Mouse (Mus musculus) midbrain, embryonic 10.5 days (tissue): ENCODE results near the gene Tnxb. TPM values are rescaled to one million over a fixed set of nuclear protein-coding genes. Genes with fewer than 3 reads are reported as not detected.

ENCODE experiments used
- DNase-seq: peaks from one replicate; pipeline ENCODE4 v3.0.0-alpha.2; 2017; ENCODE audit warnings: low spot score
- H3K27ac ChIP-seq: fragments of 300-500 bp; sonication (generic); replicated peaks from 2 replicates; pipeline ENCODE4 v1.5.1; 2016; ENCODE audit warnings: mild to moderate bottlenecking
- H3K27me3 ChIP-seq: fragments of 300-500 bp; sonication (generic); 2 replicates; pipeline ENCODE4 v1.6.1; 2016; ENCODE audit warnings: low read depth, mild to moderate bottlenecking; ENCODE audit not compliant: poor library complexity, severe bottlenecking
- H3K36me3 ChIP-seq: fragments of 300-500 bp; sonication (generic); 2 replicates; pipeline ENCODE4 v1.6.1; 2016; ENCODE audit warnings: mild to moderate bottlenecking, moderate library complexity
- H3K4me1 ChIP-seq: fragments of 300-500 bp; sonication (generic); 2 replicates; pipeline ENCODE4 v1.6.1; 2016
- H3K4me3 ChIP-seq: fragments of 300-500 bp; sonication (generic); 2 replicates; pipeline ENCODE4 v1.5.1; 2016; ENCODE audit warnings: mild to moderate bottlenecking, moderate library complexity
- H3K9me3 ChIP-seq: fragments of 300-500 bp; sonication (generic); replicated peaks from 2 replicates; pipeline ENCODE4 v1.6.1; 2016; ENCODE audit warnings: mild to moderate bottlenecking
- WGBS: fragments of 180-500 bp; shearing (Covaris S2); methylation state at CpG from one replicate; pipeline ENCODE4 v1.1.7; 2016; 5-methylcytosine and 5-hydroxymethylcytosine counted together
- polyA plus RNA-seq: library from polyadenylated mRNA; unstranded; fragments of >200 nt; fragmentation: Nextera tagmentation; extraction: Ambion mirVana; gene quantifications from 2 replicates; pipeline ENCODE4 v1.2.1, GENCODE M21; 2016

The Tnxb gene
- polyA plus RNA-seq, 1 experiment from 2014 or later = not detected

DNA sequence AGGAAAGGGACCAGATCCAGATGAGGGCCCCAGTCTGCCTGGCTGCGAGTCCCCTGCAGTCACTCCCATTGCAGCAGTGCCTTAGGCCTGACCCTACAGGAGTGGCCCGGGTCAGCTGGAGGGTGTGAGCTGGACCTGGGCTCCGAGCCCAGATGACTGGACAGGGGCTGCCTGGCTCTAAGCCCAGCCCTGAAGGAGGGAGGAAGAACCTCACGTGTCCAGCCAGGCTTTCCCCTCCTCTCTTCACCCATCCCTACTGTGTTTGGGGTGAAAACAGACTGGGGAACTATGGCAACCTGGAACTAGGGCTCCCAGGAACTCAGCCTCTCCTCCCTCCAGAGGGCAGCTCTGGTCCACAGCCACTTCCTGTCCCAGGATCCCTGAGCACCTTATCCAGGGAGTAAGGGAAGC is 14.7 kb upstream of the Tnxb start:
- WGBS = 73% methylated on average over 4 of the region's 4 CpGs
- peak overlapping the region; percentile 3; the same call in 1 of the 2 replicates for H3K27ac ChIP-seq
- no peak for DNase-seq

DNA sequence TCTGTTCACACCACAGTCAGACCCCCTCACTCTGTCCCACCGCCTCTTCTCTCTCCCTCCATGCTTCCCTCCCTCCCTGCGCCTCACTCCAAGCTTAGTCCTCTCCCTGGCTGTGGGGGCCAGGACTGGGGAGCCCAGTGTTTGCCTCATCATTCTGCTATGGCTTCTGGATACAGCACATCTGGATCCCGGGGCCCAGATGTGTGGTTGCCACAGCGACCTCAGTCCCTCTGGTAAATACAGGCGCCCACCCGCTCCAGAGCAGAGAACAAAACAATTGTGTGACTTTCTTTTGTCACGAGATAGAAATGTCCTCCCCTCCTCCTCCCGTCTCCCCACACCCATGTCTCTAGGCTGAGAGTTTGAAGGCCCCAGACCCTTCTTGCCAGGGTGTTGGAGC is 13.7 kb upstream of the Tnxb start:
- Histone ChIP-seq H3K27ac (peak overlapping the region; percentile 57), H3K9me3 (no peaks in the 10 kb centered on the region), H3K36me3 (peaks cover 41% of the 10 kb centered on the region), H3K4me3 (no peak overlapping the region), H3K4me1 (peaks cover 41% of the 10 kb centered on the region), H3K27me3 (peaks cover 32% of the 10 kb centered on the region)
- WGBS = 39% methylated on average over 8 of the region's 8 CpGs
- DNase-seq = no peak

More for the DNA sequence above, 14.7 kb upstream of the Tnxb start:
- Histone ChIP-seq H3K9me3 (no peaks in the 10 kb centered on the region), H3K27me3 (peaks cover 21% of the 10 kb centered on the region), H3K4me3 (no peak overlapping the region), H3K36me3 (peaks cover 52% of the 10 kb centered on the region), H3K4me1 (peaks cover 37% of the 10 kb centered on the region)

DNA sequence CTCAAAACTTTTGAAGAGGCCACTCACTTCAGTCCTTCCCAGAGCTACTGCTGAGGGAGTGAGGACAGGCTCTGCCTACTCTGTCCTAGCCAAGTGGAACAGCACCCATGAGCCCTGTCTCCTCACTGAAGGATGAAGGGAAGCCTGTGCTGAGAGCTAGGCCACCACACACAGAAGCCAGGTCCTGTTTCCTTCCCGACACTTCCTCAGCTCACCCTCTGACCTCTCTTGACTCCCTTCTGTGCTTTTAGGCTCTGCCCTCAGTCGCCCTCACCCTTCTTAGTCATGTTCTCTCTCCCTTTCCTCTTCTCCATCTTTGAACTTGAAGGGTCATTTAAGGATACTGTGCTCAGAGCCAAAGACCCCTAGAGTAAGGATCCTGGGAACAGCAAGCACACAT is 13.1 kb upstream of the Tnxb start:
- peaks cover 33% of the 10 kb centered on the region for H3K27me3 ChIP-seq
- H3K27ac ChIP-seq = no peak overlapping the region
- H3K36me3 ChIP-seq = peaks cover 35% of the 10 kb centered on the region
- WGBS = 41% methylated on average over 2 of the region's 2 CpGs
- no peaks in the 10 kb centered on the region for H3K9me3 ChIP-seq
- H3K4me3 ChIP-seq = 0 out of 2 replicates have a peak overlapping the region, but pooled peaks have one; percentile 0
- H3K4me1 ChIP-seq = peaks cover 41% of the 10 kb centered on the region
- DNase-seq = no peak

DNA sequence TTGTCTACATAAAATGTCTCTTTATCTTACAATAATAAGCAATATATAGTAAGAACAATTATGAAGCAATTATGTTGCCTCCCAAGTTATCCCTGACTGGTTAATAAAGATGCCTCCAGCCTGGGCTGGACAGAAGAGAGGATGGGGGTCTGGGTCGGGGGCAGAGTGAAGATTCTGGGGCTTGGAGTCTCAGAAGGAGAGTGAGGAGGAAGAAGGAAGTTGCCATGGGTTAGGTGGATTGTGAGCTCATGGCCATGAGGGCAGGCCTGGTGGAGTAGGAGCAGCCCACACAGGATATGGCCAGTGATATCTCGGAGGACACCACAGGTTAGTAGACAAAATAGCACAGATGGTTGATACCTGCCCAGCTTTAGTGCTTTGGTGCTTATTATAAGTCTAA is 12.2 kb upstream of the Tnxb start:
- peaks cover 36% of the 10 kb centered on the region for H3K27me3 ChIP-seq
- DNase-seq = no peak
- 90% methylated on average over 2 of the region's 2 CpGs for WGBS

DNA sequence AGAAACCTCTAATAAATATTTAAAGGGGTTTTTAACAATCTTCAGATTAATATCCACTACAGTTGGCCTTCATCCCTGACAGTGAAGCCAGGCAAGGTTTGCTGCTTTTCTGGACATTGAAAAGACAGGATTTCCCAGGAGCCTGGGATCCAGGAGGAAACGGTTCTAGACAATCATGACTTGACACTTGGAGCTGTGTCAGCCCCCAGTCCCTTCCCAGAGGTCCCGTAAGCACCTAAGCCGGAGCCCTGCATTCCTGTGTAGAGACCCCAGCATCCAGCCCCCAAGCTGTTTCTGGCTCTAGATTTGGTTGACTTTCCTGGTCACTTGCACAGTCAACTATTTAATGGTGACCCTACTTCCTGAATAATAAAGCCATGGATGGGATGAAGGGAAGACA is 11.7 kb upstream of the Tnxb start:
- H3K9me3 ChIP-seq = no peaks in the 10 kb centered on the region
- H3K4me1 ChIP-seq = peaks cover 41% of the 10 kb centered on the region
- 89% methylated on average over 3 of the region's 3 CpGs for WGBS
- peaks cover 21% of the 10 kb centered on the region for H3K36me3 ChIP-seq
- H3K27ac ChIP-seq = no peak overlapping the region
- no peak for DNase-seq
- no peak overlapping the region for H3K4me3 ChIP-seq
- peaks cover 36% of the 10 kb centered on the region for H3K27me3 ChIP-seq

More for the DNA sequence above, 12.2 kb upstream of the Tnxb start:
- H3K9me3 ChIP-seq = no peaks in the 10 kb centered on the region
- H3K36me3 ChIP-seq = peaks cover 26% of the 10 kb centered on the region
- no peak overlapping the region for H3K4me3 ChIP-seq
- H3K27ac ChIP-seq = no peak overlapping the region
- peaks cover 41% of the 10 kb centered on the region for H3K4me1 ChIP-seq

DNA sequence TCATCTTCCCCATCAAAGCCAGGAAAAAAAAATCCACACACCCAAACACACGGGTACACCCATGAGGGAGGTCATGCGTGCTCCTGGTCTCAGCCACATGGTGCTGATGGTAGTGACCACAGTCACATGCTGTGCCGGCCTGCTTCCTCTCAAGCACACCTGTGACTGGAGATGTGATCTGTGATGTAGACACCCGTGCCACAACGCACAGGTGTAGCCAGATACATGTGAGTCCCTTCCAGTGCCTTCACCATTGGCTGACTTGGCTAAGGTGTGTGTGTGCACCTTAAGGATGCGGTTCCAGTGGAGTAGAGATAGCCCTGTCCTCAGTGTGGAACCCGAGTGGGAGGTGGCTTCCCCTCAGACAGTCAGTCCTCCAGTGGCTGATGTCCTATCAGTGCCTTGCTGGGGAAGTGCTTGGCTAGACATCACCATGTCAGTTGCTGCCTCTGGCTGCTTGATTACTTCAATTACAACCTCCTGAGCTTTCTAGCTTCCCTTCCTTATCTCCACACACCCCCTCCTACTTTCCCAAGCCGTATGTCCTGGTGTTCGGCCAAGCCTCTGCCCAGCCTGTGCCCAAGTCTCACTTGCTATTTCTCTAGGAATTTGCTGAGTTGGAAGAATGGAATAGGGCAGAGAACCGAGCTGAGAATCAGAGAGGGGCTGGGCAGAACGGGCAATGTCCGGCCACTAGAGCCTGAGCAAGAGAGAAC is 11.0 kb upstream of the Tnxb start:
- Histone ChIP-seq H3K27me3 (peaks cover 36% of the 10 kb centered on the region), H3K36me3 (peaks cover 14% of the 10 kb centered on the region), H3K4me3 (no peak overlapping the region), H3K4me1 (peaks cover 41% of the 10 kb centered on the region), H3K27ac (no peak overlapping the region), H3K9me3 (no peaks in the 10 kb centered on the region)
- DNase-seq = no peak
- WGBS = 73% methylated on average over 12 of the region's 12 CpGs

DNA sequence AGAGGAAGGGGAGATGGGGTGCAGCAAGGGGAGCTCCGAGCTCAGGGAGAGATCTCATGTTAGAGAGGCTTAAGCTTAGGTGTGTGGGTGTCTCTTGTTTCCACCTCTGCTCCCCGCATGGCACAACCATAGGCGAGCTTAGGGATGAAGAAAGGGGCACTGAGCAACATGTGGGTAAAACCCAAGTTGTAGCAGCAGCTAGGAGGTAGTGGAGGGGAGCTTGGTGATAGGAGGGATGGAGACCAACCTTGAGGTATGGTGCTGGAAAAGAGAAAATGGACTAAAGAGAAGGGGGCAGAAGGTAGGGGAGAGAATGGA is 10.5 kb upstream of the Tnxb start:
- no peak for DNase-seq
- H3K4me3 ChIP-seq = no peak overlapping the region
- peaks cover 36% of the 10 kb centered on the region for H3K27me3 ChIP-seq
- 72% methylated on average over 3 of the region's 3 CpGs for WGBS
- peaks cover 9% of the 10 kb centered on the region for H3K36me3 ChIP-seq
- H3K27ac ChIP-seq = no peak overlapping the region
- no peaks in the 10 kb centered on the region for H3K9me3 ChIP-seq
- peaks cover 41% of the 10 kb centered on the region for H3K4me1 ChIP-seq

DNA sequence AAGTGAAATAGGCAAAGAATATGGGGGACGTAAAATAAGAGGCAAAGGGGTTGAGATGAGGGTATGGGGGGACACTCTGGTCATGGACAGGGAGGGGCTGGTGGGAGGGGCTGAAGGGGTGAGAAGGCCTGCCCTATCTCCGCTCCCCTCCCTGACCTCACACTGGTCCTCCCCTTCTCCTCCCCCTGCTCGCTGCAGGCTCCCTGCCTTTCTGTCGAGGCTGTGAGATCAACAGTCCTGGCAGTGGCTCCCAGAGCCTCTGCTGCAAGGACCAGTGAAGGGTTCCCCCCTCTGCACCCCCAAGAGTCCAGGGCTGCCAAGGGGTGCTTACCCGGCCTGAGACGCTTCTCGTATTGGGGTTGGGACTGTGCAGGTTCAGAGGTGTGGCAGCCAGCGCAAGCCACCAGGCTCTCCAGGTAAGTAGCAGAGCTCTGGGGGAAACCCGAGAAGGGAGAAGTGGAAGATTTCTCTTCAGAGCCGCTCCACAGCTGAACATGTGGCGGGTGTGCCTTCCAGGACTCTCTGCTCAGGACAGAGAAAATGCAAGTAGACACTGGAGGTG is 10.0 kb upstream of the Tnxb start:
- Histone ChIP-seq H3K36me3 (peaks cover 4% of the 10 kb centered on the region), H3K9me3 (no peaks in the 10 kb centered on the region), H3K27me3 (peaks cover 36% of the 10 kb centered on the region), H3K4me3 (no peak overlapping the region), H3K27ac (no peak overlapping the region), H3K4me1 (peaks cover 38% of the 10 kb centered on the region)
- WGBS = 44% methylated on average over 11 of the region's 11 CpGs
- no peak for DNase-seq

DNA sequence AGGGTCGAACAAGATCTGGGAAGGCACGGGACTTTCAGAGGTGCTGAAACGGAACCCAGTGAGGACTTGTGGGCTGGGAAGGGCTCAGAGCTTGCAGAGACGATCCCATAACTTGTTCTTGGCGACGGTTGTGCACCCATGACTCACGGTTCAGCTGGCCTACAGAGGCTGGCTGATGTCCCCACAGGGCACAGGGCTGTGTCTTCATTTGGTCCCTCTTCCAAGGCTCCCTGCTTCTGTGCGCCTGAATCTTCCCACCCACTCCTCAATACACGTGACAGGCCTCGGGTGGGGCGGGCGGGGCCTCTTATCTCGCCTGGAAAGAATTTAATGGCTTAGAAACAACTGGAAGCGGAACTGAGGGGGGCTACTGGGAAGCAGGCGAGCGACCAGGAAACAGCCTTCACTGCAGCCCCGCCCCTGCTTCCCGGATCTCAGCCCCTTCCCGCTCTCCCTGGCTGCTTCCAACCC is 9.2 kb upstream of the Tnxb start:
- H3K36me3 ChIP-seq = no peaks in the 10 kb centered on the region
- no peak overlapping the region for H3K27ac ChIP-seq
- H3K27me3 ChIP-seq = peaks cover 36% of the 10 kb centered on the region
- WGBS = 9% methylated on average over 19 of the region's 19 CpGs
- DNase-seq = no peak
- H3K9me3 ChIP-seq = no peaks in the 10 kb centered on the region
- peak overlapping the region; percentile 29 for H3K4me3 ChIP-seq
- H3K4me1 ChIP-seq = peaks cover 30% of the 10 kb centered on the region

DNA sequence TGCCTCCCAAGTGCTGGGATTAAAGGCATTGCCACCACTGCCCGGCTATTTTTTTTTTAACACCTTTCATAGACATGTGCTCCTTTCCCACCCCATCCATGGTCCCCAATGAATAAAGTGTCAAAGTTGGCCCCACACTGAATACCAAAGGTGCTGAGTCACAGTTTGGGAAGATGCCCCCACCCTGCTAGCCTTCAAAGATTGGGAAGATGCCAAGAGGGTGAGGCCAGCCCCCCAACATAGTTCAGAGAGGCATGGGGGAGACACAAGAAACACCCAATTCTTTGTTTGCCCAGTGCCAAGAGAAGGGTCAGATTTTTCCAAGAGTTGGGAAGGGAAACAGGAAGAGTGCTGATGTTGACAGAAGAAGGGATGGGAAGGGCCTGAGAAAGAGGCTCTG is 7.9 kb upstream of the Tnxb start:
- Histone ChIP-seq H3K4me1 (peaks cover 17% of the 10 kb centered on the region), H3K27me3 (peaks cover 36% of the 10 kb centered on the region), H3K27ac (no peak overlapping the region), H3K4me3 (no peak overlapping the region), H3K36me3 (no peaks in the 10 kb centered on the region), H3K9me3 (no peaks in the 10 kb centered on the region)
- 93% methylated on average over 1 of the region's 1 CpGs for WGBS
- no peak for DNase-seq

DNA sequence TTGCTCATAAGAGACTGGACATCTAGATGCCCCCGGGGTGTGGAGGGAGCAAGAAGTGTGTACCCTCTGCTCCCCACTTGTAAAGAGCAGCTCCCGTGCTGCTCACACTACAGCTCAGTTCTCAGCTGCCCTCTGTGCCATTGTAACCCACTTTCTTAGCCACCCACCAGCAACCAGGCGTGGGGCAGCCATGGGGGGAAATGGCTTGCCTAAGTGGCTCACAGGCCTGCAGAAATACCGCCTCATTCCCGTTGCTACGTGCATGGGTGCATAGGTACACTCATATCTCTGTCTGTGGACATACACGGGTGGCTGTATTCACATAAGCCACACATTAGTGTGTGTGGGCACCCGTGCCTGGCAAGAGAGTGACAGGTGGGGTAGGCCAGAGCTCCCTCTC is 7.4 kb upstream of the Tnxb start:
- Histone ChIP-seq H3K27me3 (peaks cover 36% of the 10 kb centered on the region), H3K36me3 (no peaks in the 10 kb centered on the region), H3K4me1 (peaks cover 15% of the 10 kb centered on the region), H3K4me3 (no peak overlapping the region), H3K9me3 (no peaks in the 10 kb centered on the region), H3K27ac (no peak overlapping the region)
- no peak for DNase-seq
- WGBS = 84% methylated on average over 8 of the region's 8 CpGs

DNA sequence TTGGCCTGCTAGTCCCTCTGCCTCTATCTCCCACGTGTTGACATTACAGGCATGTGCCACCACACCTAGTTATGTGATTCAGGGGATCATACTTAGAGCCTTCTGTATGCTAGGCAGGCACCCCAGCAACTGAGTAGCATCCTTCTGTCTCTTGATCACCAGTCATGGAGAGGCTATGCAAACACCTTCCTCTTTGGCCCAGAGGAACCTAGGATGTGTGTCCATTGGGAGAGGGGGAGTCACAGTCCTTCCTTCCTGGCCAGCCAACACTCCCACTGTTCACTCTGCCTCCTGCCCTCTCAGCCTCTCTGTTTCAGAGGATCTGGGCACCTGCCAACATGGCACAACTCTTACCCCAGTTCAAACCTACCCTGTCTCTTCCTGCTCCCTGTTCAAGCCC is 6.8 kb upstream of the Tnxb start:
- Histone ChIP-seq H3K27ac (no peak overlapping the region), H3K27me3 (peaks cover 36% of the 10 kb centered on the region), H3K36me3 (no peaks in the 10 kb centered on the region), H3K4me1 (peaks cover 15% of the 10 kb centered on the region), H3K9me3 (no peaks in the 10 kb centered on the region), H3K4me3 (no peak overlapping the region)
- DNase-seq = no peak
- WGBS = 50% methylated on average over 1 of the region's 1 CpGs

DNA sequence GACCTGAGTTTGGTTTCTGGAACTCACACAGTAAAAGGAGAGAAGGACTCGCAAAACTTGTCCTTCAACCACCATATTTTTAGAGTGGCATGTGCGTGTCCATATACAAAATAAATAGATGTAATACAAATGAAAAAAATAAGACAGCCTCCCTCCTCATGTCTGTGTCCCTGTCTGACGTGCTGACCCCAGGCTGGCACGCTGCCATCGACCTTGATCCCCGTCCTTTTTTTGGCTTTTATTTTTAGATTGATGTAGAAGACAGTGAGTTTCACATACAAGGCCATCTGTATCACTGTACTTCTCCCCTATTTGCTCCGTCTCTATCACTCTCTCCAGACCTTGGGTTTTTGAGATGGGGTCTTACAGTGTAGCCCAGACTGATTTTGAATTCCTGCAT is 5.9 kb upstream of the Tnxb start:
- H3K27ac ChIP-seq = no peak overlapping the region
- peaks cover 15% of the 10 kb centered on the region for H3K4me1 ChIP-seq
- 81% methylated on average over 7 of the region's 7 CpGs for WGBS
- H3K36me3 ChIP-seq = no peaks in the 10 kb centered on the region
- DNase-seq = no peak
- H3K9me3 ChIP-seq = no peaks in the 10 kb centered on the region
- H3K27me3 ChIP-seq = peaks cover 33% of the 10 kb centered on the region
- H3K4me3 ChIP-seq = no peak overlapping the region
